Mouse (Mus musculus): ENCODE data around the gene Ptprc. TPM values are rescaled to one million over a fixed set of nuclear protein-coding genes. Genes with fewer than 3 reads are reported as not detected.

Ptprc gene
- total RNA-seq (2021), result 1 to 10 TPM; 1.3 to 1.6 TPM
- long read RNA-seq, experiment 1, result 0 reads
- long read RNA-seq, experiment 2, partial matches to known transcripts, result 0 of 1 reads
- long read RNA-seq, experiment 2, other reads (novel, unspliced or antisense), result 1 of 1 reads

DNA sequence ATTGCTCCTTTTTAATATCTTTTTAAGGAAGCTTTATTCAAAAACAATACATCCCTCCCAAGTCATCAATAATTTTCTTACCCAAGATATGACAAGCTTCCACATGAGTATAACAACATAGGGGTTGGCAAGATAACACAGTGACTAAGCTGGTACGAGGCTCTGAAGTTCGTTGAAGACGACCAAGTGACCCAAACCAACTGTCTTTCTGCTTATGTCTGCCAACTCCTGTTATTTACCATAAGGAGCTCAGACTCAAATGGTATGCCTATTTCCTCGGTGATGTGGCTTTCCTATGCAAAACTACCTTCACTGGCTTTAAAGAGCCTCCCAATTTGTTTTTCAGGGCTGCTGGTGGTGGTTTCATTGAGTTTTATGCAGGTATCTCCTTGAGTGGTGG, at the start of gene Ptprc:
Gene Ptprc, minus strand, starts transcription at position 215 of the 400 bp plus-strand sequence.
- intact Hi-C loops (cut with DNase I; ENCODE audit: low total_unique reads), result no loop called here
- no peak for DNase-seq

DNA sequence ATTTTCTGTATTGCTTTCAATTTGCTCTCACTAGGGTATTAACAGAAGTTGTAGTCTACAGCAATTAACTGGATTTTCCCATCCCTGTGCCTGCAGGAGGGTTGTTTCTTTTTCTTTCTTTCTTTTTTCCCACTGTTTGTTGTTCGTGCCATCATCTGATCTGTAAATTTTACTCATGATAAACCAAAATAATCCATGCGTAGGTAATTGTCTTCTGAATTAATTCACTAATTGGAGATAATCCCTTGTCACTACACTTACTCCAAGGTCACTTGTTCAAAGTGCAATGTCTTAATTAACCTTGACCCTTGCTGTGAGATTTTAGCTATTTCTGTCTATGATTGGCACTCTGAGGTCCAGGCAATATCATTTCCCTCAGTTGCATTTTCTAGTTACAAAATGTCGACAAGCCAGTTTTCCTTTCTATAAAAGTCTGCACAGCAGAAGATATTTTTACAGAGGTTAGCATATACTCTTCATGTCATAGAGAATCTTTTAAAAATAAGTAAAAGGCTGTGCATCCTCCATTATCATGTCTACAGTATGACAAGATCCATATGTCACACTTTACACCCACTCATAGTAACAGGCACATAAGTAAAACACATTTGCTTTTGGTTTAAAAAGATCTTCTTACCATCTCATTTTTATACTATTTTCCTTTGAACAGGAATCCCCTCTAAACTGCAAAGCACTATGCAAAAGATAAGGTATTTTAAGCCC, 39.4 kb upstream of the Ptprc start:
- DNase-seq, result no peak
- intact Hi-C loops (cut with DNase I; ENCODE audit: low total_unique reads), result no loop called here

DNA sequence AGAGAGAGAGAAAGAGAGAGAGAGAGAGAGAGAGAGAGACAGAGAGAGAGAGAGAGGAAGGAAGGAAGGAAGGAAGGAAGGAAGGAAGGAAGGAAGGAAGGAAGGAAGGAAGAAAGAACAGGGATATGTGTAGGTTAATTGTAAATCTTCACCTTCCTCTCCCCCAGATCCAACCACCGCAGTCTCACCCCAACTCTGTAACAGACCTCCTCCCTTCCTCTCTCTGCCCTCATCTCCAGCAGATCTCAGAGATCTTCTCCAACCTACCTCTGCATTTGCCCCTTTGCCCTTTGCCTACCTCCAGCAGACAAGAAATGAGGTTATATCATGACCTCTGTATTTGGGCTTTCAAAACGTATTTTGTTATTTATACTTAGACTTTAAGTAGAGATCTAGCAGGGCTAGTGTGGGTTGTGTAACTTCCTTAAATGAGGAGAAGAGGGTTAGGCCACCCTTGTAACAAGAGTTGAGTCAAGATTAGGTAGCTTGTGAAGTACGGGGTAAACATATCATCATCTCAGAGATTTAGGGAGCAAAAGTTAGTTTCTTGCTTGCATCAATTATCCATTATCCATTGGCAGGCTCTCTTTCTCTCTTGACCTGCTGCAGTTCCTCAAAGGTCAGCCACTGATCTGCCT, 35.0 kb upstream of the Ptprc start:
- no peak for DNase-seq
- intact Hi-C loops (cut with DNase I; ENCODE audit: low total_unique reads), result no loop called here

DNA sequence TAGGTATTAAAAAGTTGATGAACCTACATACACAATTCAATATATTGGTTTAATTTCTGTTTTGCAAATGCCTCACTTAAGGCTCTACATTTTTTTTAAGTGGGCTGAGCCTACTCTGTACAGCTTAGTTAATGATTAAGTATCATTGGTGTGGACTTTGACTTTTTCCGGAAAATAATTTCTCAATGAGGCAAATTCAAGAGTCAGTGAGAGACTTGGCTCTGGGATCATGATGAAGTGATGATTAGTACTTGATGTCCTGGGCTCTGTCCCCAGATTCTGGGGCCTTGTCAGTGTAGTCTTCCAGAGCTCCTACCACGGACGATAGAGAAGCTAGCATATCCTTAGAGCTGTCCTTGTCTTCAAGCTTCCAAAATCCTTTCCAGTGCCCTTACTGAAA, 34.2 kb upstream of the Ptprc start:
- no peak for DNase-seq
- intact Hi-C loops (cut with DNase I; ENCODE audit: low total_unique reads), result no loop called here

DNA sequence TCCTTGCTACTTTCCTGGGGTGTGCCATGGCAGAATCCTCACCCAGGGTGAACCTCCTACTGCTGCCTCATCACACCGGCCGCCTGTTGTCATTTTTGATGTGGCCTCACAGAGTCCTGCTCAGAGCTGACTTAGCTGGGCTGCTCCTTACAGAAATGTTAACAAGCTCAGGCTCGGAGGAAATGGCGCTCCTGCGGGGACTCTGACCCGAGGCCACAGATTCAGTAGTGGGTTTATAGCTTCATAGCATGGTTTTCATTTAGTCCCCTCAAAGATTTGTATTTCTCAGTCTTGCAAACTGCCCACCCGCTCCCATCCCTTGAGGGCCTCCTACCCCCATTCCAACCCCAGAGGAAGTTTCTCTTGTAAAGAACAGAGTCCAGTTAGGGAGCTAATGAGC, 30.5 kb upstream of the Ptprc start:
- intact Hi-C loops (cut with DNase I; ENCODE audit: low total_unique reads), result no loop called here
- DNase-seq, result no peak

DNA sequence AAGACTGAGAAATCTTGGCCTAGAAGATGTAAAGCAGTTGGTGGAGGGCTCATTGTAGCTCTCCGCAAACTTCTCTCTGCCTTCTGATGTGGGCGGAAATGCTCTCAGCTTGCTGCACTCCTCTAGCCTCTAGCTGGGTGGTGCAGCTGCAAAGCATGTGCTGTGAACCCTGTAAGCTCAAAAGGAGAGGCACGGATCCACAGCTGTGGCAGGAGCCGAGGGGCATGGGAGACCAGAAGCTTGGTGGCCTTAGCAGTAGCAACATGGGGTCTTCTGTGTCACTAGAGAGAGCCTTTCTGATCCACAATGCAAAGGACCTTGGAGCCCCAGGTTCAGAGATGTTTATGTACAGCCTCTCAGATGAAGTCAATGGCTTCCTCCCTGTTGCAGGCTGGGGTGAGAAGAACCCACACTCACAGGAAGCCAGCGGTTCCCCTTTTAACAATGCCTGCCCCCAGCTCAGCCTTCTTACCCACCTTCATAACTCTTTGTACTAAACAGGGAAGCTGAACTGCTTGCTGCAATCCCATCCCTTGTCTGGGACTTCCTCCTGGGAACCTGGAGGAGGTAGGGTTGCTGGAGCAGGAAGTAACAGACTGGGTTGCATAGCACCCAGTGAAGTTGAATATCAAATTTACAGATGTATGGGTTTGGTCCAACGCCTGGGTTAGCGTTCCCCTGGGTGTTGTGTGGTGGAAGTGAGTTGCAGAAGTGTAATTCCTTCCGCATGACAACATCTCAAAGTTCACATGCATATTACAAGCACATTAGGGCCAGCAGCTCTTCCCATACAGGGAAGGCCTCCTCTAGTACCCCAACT, 16.4 kb upstream of the Ptprc start:
- intact Hi-C loops (cut with DNase I; ENCODE audit: low total_unique reads), result no loop called here
- DNase-seq, result peak; percentile 3

DNA sequence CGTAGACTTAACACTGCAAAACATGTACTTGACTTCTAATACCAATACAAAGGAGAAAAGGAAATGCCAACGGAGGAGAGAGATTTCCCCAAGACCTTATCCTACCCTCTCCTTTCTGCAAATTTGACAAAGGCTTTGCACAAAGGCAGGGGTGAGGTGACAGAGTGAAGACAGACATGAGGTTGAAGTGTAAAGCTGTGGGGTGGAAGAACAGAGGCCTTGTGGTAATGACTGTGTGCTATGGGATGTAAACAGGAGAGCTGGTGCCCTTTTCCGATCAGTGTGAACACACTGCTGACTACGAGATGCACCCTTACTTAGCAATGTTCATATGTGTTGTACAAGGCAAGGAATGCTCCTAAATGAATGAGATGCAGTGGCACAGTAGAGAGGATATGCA, 12.6 kb upstream of the Ptprc start:
- DNase-seq, result no peak
- intact Hi-C loops (cut with DNase I; ENCODE audit: low total_unique reads), result no loop called here

DNA sequence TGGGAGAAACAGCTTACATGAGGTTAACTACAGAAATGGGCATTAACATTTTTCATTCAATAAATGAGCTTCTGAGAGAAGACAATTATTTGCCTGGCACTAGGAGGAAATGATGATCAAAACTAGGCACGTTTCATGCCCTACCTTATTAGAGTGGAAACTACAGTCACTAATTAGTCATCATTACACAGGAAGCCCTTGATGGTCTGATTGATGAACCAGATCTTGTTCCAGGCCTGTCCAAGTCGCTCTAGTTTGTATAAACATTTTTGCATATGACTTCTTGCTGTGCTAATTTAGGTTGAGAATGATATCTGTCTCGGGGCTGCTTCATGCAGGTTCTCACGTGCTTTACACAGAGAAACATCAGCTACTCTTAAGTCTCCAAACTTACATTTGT, 10.4 kb upstream of the Ptprc start:
- DNase-seq, result no peak
- intact Hi-C loops (cut with DNase I; ENCODE audit: low total_unique reads), result no loop called here

DNA sequence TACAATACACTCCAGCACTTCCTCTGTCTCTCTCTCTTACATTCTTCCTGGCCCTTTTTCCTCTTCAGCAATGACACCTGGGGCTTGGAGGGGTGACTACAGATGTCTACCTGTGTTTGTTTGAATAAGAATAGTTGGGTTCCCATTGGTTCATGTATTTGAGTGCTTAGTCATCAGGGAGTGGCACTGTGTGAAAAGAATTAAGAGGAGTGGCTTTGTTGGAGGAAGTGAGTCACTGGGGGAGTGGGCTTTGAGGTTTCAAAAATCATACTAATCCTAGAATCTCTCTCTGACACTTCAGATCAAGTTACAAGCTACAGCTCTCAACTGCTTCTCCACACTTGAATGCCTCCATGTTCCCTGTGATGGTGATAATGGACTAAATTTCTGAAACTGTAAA, 4.6 kb upstream of the Ptprc start:
- DNase-seq, result no peak
- intact Hi-C loops (cut with DNase I; ENCODE audit: low total_unique reads), result no loop called here

DNA sequence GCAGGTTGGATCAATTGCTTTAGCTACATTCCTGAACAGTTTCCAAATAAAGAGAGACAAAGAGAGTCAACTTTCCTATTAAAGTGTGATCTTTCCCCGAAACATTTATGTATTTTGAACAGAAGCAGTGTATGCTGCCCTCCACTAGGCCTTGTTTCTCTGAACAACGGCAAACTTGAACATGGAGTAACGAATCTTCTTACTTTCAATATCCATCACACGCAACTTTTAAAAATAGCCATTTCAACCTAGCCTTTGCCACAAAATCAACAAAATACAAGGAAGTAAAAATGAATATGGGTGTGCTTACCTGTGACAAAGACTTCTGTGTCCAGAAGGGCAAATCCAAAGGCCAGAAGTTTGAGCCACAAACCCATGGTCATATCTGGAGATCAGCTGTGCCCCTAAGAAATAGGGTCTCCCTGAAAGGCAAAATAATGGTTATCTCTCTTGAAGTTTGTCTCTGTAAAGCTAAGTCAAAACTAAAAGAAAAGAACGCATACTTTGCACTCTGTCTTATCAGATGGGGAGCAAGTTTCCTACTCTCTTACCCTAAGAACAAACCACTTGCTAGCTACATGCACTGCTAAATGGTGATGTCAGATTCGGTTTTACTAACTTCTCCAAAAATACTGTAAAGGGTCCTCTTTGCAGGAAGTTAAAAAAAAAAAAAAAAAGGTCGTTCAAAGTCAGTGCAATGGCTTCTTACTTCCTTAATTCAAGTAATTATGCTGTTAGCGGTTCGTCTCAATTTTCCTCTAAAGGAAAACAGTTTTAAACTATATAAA, 609 bp downstream of the Ptprc start:
- no peak for DNase-seq
- intact Hi-C loops (cut with DNase I; ENCODE audit: low total_unique reads), result no loop called here

DNA sequence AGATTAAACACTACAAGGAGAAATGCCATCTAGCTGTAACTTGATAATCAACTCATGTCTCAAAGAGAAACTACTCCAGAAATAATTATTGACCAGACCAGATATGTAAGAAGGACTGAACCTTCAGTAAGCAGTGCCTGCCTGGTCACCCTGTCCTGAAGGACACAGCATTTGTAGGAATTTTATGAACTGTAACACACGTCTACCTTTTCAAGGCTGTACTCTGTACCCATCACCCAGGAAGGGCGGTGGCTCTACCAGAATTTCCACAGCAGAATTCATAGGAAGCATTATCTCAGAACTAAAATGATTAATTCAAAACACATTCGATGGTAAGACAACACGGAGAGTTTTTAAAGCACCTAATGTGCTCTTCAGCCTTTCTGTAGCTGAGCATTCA, 1.4 kb downstream of the Ptprc start:
- intact Hi-C loops (cut with DNase I; ENCODE audit: low total_unique reads), result no loop called here
- no peak for DNase-seq

DNA sequence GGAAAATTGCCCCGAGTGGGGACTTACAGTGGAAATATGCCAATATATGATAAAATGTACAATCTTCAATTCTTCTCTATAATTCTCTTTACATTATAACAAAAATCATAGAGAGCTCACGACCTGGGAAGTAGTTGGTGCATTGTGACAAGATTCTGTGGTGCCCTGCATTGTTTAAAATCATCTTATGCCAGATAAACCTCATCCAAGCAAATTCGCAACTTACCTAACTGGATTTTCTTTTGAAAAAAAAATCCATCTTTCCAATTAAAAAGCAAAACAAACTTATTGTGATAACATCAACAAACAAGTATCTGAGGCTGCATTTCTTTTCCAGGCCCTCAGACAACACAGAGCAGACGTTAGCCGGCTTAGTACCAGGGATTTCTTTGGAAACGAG, 1.8 kb downstream of the Ptprc start:
- DNase-seq, result no peak
- intact Hi-C loops (cut with DNase I; ENCODE audit: low total_unique reads), result no loop called here

DNA sequence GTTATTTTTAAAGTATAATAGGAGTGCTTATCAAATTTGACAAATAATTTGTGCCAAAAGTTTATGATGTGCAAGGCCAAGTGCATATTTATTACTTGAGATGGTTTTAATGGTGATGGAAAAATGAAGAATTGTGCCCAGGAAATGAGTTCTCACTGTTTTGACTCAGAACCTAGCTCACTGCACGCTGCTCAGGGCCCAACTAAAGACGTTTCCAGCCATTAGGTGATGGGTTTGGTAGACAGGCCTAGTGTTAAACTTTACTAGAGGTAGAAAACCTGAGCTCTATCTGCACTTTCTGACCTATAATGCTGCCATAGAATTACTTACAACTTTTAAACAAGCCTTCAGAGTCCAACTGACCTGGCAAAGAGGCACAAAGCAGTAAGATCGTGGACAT, 3.0 kb downstream of the Ptprc start:
- intact Hi-C loops (cut with DNase I; ENCODE audit: low total_unique reads), result no loop called here
- no peak for DNase-seq

DNA sequence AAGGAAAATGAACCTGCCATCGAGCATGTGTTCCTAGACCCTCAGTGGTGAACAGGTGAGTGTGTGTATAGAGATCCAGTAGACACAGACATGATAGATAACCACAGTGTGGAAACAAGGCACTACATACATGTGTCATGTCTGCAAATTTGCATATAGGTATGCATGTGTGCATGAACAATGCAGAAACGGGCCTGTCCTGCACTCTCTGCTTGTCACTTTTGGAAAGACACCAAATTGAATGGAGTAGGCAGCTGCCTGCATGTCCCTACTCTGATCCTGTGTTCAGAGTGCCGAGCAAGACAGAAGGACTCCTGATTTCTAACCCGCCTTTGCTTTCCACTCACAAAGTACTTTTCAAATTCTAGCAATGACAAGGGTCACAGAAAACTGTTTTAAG, 3.4 kb downstream of the Ptprc start:
- intact Hi-C loops (cut with DNase I; ENCODE audit: low total_unique reads), result no loop called here
- no peak for DNase-seq

DNA sequence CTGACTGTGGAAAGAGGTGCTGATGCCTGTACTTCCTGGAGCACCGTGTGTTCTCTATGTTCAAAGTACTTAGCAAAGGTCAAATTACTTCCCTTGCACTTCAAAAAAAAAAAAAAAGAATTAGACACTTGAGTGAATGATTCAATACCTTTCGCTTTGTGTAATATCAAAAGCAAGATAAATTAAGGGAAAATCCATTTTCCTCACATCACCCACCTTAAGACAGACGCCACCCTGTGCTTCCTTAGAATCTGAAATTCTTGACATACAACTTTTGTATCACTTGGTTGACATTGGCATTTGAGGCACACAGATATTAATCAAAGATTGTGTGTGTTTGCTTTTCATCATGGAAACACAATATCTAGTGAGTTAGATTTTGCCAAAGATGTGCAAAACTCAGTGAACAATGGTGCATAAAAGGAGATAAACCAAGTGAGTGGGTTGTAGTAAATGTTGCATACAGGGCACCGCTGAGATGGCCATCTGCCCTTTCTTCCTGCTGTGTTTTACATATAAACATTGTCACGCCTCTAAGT, 9.2 kb downstream of the Ptprc start:
- DNase-seq, result no peak
- intact Hi-C loops (cut with DNase I; ENCODE audit: low total_unique reads), result no loop called here

DNA sequence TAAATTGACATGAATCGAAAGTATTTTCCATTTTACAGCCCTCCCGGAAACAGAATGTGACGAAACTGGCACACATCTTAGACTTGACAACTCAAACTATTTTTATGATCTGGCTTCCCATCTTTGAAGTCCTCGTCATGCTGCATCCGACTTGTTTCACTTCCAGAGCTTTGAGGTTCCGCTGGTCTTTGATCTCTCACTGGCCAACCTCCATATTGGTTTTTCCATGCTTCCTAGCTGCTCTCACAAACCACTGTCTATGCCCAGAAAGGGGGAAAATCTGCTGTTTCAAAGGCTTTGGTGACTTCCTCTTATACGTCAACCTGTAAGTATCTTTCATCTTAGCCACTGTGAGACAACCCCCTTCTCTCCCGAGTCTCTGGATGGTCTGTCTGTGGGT, 12.9 kb downstream of the Ptprc start:
- intact Hi-C loops (cut with DNase I; ENCODE audit: low total_unique reads), result no loop called here
- DNase-seq, result no peak

DNA sequence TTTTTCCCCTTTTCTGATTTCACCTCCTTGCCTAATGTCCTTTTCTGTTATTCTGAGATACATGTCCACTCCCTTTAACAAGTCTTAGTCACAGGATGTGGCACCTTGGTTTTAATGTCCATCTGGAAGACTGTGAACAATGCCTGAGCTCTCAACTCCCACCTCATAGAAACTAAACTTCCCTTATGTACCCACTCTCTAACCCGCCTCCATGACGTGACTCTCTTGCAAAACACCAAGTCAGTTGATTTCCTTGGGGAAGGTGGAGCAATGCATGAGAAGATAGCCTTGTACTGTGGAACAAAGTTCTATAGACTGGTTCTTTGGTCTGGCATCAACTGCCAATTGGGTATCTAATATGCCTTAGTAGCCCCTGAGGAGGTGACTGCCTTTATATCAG, 16.6 kb downstream of the Ptprc start:
- no peak for DNase-seq

DNA sequence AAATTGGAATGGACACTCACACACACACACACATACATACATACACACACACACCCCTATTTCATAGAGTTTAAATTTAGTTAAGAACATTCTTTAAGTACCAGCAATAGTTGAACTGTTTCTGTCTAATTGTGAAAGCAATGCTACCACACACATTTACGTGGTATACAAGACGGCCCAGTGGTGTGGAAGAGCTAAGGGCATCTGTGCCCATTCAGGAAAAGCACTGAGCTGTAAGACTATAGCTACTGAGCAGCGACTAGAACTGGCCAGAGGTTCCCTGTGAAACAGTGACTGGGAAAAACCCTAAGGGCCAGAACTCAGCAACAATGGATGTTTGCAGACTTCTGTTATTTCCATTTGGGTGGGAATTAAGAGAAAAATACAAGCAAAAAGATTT, 17.3 kb downstream of the Ptprc start:
- intact Hi-C loops (cut with DNase I; ENCODE audit: low total_unique reads), result no loop called here
- DNase-seq, result no peak

More for the DNA sequence above, 16.6 kb downstream of the Ptprc start:
- intact Hi-C loops (cut with DNase I; ENCODE audit: low total_unique reads), result no loop called here

DNA sequence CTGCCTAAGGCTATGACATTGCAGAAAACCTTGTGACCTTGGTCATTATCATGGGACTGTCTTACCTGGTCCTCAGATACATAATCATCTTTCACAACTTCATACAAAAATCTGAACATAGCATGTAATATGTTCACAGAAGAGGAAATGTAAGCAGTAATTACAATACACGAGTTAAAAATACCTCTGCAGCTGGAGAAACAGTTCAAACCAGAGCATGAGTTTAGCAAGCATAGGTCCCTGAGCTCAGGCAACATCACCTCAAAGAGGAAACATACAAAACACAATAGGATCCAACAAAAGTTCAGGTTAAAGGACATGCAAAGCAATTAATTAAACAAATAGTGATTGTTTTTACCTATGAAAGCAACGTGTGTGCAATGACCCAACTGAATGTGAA, 17.8 kb downstream of the Ptprc start:
- intact Hi-C loops (cut with DNase I; ENCODE audit: low total_unique reads), result no loop called here
- no peak for DNase-seq

DNA sequence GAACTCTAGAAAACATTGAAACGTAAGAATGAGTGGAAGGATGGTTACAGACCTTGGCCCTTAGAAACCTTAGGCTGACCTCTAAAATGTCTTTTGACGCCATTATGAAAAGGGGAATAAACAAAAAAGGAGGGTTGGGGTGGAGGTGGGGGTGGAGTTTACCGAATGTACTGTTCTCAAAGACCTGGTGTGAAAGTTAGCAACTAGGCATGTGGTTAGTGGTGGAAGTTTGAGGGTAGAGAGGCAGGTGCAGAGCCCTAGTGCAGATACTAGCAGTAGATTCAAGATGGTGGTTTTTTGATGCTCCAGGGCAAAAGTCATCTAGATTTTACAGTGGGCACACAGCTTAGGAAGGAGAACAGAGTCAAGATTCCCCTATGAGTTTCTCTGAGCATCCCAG, 18.5 kb downstream of the Ptprc start:
- DNase-seq, result no peak
- intact Hi-C loops (cut with DNase I; ENCODE audit: low total_unique reads), result no loop called here

Data from gastrocnemius, postnatal 14 days (tissue).